Mouse (Mus musculus): ENCODE results near the gene Gsap.
"Not testable (repeated sequence)": the region's sequence is repeated elsewhere in the genome, so short reads cannot be mapped to it uniquely, and the experiment has no call there.

Gene Gsap

GRCm38 (mm10) chr5:21255551-21256132 lies 69.6 kb downstream of the Gsap start:
- intact Hi-C loops (cut with DNase I), result loop anchor here (10.0 kb wide), 1 partner anchor 241 kb away; no protein-coding TSS in a partner anchor

- intact Hi-C loops (cut with DNase I), result loop anchor here (10.0 kb wide), 1 partner anchor 242 kb away; no protein-coding TSS in a partner anchor
These were observed 71.1 kb downstream of the Gsap start for GRCm38 (mm10) chr5:21257126-21257525.

- intact Hi-C loops (cut with DNase I), result loop anchor here (10.0 kb wide), 1 partner anchor 243 kb away; no protein-coding TSS in a partner anchor
These were observed 71.8 kb downstream of the Gsap start for GRCm38 (mm10) chr5:21257806-21258205.

GRCm38 (mm10) chr5:21260746-21261145 lies 74.7 kb downstream of the Gsap start:
- intact Hi-C loops (cut with DNase I), result no loop called here

- intact Hi-C loops (cut with DNase I), result no loop called here
These were observed 75.3 kb downstream of the Gsap start for GRCm38 (mm10) chr5:21261202-21261844.

GRCm38 (mm10) chr5:21263202-21264055 lies 77.4 kb downstream of the Gsap start:
- intact Hi-C loops (cut with DNase I), result loop anchor here (2.0 kb wide), 1 partner anchor 323 kb away; no protein-coding TSS in a partner anchor

- intact Hi-C loops (cut with DNase I), result loop anchor here (2.0 to 5.0 kb wide), 2 partner anchors 322 to 378 kb away; no protein-coding TSS in a partner anchor
These were observed 78.4 kb downstream of the Gsap start for GRCm38 (mm10) chr5:21264352-21265021.

GRCm38 (mm10) chr5:21265049-21265448 lies 79.0 kb downstream of the Gsap start:
- intact Hi-C loops (cut with DNase I), result loop anchor here (2.0 to 5.0 kb wide), 2 partner anchors 322 to 377 kb away; no protein-coding TSS in a partner anchor

- intact Hi-C loops (cut with DNase I), result loop anchor here (5.0 kb wide), 1 partner anchor 375 kb away; no protein-coding TSS in a partner anchor
These were observed 81.0 kb downstream of the Gsap start for GRCm38 (mm10) chr5:21267090-21267489.

- intact Hi-C loops (cut with DNase I), result loop anchor here (5.0 kb wide), 1 partner anchor 373 kb away; no protein-coding TSS in a partner anchor
These were observed 83.4 kb downstream of the Gsap start for GRCm38 (mm10) chr5:21269446-21269845.

- intact Hi-C loops (cut with DNase I), result loop anchor here (5.0 kb wide), 1 partner anchor 152 kb away; the partner anchor contains the start of genes Ccdc146 and Fam185a
These were observed 84.7 kb downstream of the Gsap start for GRCm38 (mm10) chr5:21270756-21271155.

- intact Hi-C loops (cut with DNase I), result loop anchor here (5.0 kb wide), 1 partner anchor 151 kb away; the partner anchor contains the start of genes Ccdc146 and Fam185a
These were observed 85.6 kb downstream of the Gsap start for GRCm38 (mm10) chr5:21271386-21272354.

- intact Hi-C loops (cut with DNase I), result not testable (repeated sequence)
These were observed 91.6 kb downstream of the Gsap start for GRCm38 (mm10) chr5:21277685-21278084.

- intact Hi-C loops (cut with DNase I), result no loop called here
These were observed 97.5 kb downstream of the Gsap start for GRCm38 (mm10) chr5:21283356-21284062.

GRCm38 (mm10) chr5:21288658-21289435 lies 102.8 kb downstream of the Gsap start:
- intact Hi-C loops (cut with DNase I), result no loop called here

- intact Hi-C loops (cut with DNase I), result no loop called here
These were observed 104.5 kb downstream of the Gsap start for GRCm38 (mm10) chr5:21290594-21290993.

GRCm38 (mm10) chr5:21295683-21296082 lies 109.6 kb downstream of the Gsap start:
- intact Hi-C loops (cut with DNase I), result no loop called here
